Mouse (Mus musculus) Patski (cell line): ENCODE data around the gene Frmd8. TPM values are rescaled to one million over a fixed set of nuclear protein-coding genes. Genes with fewer than 3 reads are reported as not detected.
A peak's percentile ranks its signal among the peaks of the same experiment; 100 is the strongest.

ENCODE experiments used
- ATAC-seq: fragments of 100-300 bp; one replicate; pipeline ENCODE4 v1.8.0; 2021
- CTCF ChIA-PET: fragments of 350-600 bp; sonication (Branson Sonifier 250); formaldehyde crosslinking; loops from one replicate; lab custom pipeline; 2022; ENCODE audit warnings: inconsistent platforms; lab: Charles Lee
- POLR2A ChIA-PET: fragments of 350-600 bp; sonication (Branson Sonifier 250); formaldehyde crosslinking; loops from one replicate; lab custom pipeline; 2022; ENCODE audit warnings: antibody characterized with exemption, inconsistent platforms; lab: Charles Lee
- DNase-seq: peaks from one replicate; pipeline ENCODE4 v3.0.0-alpha.2; 2011; ENCODE audit warnings: low read depth, low spot score
- H3K27me3 ChIP-seq: fragments of 371-371 bp; one replicate; pipeline ENCODE4 v1.5.1; 2021
- CTCF ChIP-seq: fragments of 100-300 bp; IDR thresholded peaks from one replicate; pipeline ENCODE4 v1.5.1; 2021
- in situ Hi-C: fragments of 300-500 bp; cut with MboI; formaldehyde crosslinking; loops from 3 replicates; pipeline ENCODE4 v1.11.1; 2018; ENCODE audit warnings: low pct_unique_long_range_greater_than_20kb, mixed read lengths
- polyA plus RNA-seq: library from polyadenylated mRNA; unstranded; gene quantifications from one replicate; pipeline ENCODE4 v1.2.3, GENCODE M21; 2021

The Frmd8 gene
- polyA plus RNA-seq, 1 experiment from 2014 or later: 30.4 TPM

DNA sequence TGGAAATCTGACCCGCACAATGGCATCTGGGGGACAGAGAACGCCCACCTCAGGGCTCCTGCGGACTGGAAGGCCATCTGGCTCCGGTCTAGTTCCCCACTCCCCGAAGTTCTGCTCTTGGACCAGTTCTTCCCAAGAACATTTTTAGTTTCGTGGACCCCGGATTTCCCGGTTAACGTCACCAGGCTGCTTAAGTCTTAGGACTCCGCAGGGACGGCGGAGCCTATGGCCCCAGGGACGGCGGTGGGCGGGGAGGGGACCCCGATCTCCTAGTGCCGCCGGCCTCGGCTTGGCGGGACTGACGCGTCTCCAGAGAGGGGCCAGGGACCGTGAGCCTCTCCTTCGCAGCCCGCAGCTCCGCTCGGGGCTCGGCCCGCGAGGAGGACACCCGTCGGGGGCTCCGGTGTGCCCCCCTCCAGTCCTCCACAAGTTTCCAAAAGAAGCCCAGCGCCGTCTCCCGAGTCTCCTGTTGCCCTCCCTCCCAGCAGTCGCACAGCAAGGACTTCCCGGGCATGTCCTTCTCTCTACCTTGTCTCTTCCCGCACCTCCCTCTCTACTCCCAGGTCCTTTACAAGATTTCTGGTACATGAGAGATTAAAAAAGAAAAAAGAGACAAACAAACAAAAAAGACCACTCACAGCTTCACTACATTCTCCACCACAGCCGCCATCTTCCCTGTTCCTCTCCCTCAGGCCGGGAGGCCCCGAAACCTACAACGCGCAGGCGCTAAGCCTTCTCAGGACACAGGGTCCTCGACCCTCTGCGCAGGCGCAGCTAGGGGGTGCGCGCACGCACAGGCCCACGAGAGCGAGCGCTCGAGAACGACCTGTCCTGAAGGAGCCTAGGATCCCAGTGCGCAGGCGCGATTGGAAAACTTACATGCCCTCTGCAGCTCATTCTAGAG lies 37.3 kb upstream of the Frmd8 start:
- POLR2A ChIA-PET: interaction anchor here (0.6 to 1.6 kb wide), 8 partner anchors 10 to 123 kb away, joined by 3 to 8 read pairs (median 4); partner anchors contain the start of gene Tigd3
- TF ChIP-seq CTCF: no peak
- DNase-seq: peak; percentile 96
- in situ Hi-C loops: no loop called here
- no peaks in the 10 kb centered on the region for H3K27me3 ChIP-seq
- ATAC-seq: peak; percentile 75
- CTCF ChIA-PET: interaction anchor here (0.9 to 2.8 kb wide), 5 partner anchors 12 to 125 kb away, joined by 4 to 10 read pairs (median 6); partner anchors contain the start of gene Cdc42ep2

DNA sequence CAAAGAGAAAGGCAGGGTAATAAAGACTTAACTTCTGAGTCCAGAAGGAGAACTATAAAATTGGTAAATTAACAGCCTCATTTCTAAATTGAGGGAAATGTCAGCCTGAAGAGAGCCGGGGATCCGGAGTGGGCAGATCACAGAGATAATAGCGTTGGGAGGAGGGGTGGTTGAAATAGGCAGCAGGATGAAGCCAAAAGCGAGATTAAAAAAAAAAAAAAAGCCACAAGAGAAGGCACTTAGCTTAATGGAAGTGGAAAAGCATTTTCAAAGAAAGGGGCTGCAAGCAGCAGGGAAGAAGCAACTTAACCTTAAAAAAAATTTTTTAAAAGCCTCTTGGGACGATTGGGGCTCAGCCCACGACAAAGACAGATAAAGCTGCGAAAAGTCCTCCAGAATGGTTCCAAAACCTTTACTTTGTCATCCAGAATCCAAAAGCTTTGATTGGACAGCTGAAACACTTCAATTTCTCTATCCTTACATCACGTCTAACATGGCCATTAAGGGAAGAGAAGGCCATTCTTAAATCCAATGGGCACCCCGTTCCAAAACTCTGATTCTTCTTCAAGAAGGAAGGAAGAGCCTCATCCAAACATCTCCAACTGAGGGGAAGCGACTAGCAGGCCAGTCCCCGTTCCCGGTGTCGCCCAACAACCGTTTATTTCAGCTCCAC lies 36.5 kb upstream of the Frmd8 start:
- POLR2A ChIA-PET: interaction anchor here (0.8 to 1.6 kb wide), 6 partner anchors 11 to 122 kb away, joined by 3 to 8 read pairs (median 4); partner anchors contain the start of gene Tigd3
- no peak for TF ChIP-seq CTCF
- in situ Hi-C loops: no loop called here
- DNase-seq (no peak), ATAC-seq (no peak)
- no peaks in the 10 kb centered on the region for H3K27me3 ChIP-seq
- CTCF ChIA-PET: interaction anchor here (1.5 to 2.8 kb wide), 3 partner anchors 16 to 124 kb away, joined by 6 to 10 read pairs (median 6); no protein-coding TSS in a partner anchor

DNA sequence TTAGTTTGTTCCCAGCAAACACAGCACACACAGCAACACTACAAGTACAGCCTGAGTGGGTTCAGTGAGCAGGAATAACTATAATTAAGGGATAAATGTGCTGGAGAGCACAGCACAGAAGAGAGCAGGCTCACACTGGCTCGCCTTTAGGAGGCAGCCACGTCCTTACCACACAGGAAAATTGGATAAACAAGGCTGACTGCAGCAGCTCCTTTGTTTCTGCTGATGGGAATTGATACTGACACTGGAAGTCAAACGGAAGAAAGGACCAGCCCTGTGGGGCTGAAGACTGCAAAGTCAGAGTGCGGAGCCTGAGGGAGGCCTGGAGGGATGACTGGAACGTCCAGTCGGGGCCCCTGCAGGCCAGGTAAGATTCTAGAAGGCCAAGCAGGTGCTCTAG lies 35.1 kb upstream of the Frmd8 start:
- no peak for TF ChIP-seq CTCF
- no peaks in the 10 kb centered on the region for H3K27me3 ChIP-seq
- in situ Hi-C loops: no loop called here
- ATAC-seq (no peak), DNase-seq (no peak)
- CTCF ChIA-PET: interaction anchor here (1.3 to 2.8 kb wide), 4 partner anchors 10 to 123 kb away, joined by 3 to 10 read pairs (median 6); no protein-coding TSS in a partner anchor
- POLR2A ChIA-PET: interaction anchor here (0.8 to 1.2 kb wide), 3 partner anchors 9 to 14 kb away, joined by 3 to 5 read pairs (median 4); no protein-coding TSS in a partner anchor

DNA sequence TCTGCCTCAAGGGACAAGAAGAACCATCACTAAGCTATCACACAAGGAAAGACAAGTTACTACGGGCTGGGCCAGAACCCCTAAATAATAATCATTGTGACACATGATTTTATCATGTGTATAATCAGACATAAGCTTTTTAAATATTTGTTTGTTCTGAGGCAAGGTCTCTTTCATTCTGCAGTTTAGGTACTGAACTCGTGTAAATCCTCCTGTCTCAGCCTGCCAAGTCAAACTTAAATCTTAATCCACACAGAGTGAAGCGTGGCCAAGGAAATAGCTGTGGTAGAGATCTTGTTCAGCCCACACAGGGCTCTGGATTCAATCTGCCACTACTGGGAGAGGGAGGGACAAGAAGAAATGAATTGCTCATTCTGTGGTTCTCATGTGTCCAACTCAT lies 32.2 kb upstream of the Frmd8 start:
- no peak for ATAC-seq
- no peak for DNase-seq
- H3K27me3 ChIP-seq: no peaks in the 10 kb centered on the region
- TF ChIP-seq CTCF: no peak
- in situ Hi-C loops: no loop called here
- CTCF ChIA-PET: no interaction called here
- POLR2A ChIA-PET: interaction anchor here (0.6 kb wide), 1 partner anchor 17 kb away, joined by 3 read pairs; no protein-coding TSS in a partner anchor

DNA sequence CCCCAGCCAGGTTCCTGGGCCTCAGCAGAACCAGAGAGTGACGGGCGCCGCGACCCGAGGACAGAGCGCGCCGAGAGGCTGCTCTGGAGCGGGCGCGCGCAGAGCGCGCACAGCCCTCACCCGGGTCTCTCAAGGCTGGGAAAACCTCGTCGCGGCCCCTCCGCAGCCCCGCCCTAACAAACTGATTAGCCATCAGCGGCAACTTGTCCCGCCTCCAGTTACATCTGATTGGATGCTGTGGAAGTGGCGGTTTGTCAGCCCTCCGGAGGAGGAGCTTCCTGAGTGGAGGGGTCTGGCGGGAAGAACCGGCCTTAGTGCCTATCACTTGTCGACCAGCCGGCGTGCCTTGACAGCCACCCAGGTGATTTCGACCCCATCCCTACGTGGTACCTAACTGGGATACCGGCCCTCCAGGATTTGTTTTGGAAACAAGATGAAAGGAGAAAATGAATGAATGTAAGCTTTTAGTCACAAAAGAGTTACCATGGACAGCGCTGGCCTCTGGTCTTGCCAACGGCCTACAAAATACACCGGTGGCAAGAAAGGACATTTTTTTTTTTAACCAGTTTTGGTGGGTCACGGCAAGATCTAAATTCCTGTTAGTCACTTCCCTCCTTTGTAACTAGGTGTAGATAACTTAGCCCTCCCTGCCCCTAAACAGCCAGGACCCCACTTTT lies 19.1 kb upstream of the Frmd8 start, which contains the start of gene Tigd3:
Gene Tigd3 (minus strand): TSS at position 148 of the 677 bp plus-strand sequence.
- no peaks in the 10 kb centered on the region for H3K27me3 ChIP-seq
- DNase-seq: peak; percentile 55
- no peak for TF ChIP-seq CTCF
- in situ Hi-C loops: no loop called here
- ChIA-PET POLR2A (interaction anchor here (0.8 to 1.2 kb wide), 2 partner anchors 14 to 18 kb away, joined by 3 to 5 read pairs; partner anchors contain the start of gene Dpf2), CTCF (interaction anchor here (0.8 to 1.9 kb wide), 2 partner anchors 11 to 107 kb away, joined by 4 to 6 read pairs; no protein-coding TSS in a partner anchor)
- peak; percentile 74 for ATAC-seq

DNA sequence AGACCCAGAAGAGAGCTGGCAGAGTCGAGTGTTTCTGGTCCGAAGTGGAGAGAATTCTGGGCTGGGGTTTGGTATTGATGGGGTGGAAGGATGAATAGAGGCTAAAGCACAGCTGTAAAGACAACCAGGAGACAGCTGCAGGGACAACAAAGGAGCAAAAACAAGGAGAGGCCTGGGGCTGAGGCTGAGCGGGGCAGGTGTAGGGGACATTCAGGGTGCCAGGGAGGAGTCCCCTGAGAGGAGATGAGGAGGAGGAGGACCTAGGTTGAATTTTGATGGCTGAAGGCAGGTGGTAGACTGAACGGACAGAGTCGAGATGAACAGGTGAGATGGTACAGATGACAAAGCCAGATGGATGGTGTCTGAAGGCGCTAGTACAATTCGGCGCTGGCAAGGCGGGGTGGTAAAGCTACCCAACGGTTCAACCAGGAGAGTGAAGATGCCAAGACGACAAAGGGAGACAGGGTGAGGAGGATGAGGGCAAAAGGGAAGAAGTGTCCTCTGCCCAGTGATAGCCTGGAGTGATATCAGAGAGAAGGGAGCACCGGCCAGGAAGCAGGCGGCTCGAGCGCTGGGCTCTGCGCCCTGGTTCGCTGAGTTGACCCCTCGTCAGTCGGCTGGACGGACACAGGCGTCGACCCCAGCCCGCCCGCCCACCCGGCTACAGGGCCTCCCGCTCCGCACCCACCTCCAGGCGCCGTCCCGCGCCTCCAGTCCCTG lies 18.4 kb upstream of the Frmd8 start:
- H3K27me3 ChIP-seq: no peaks in the 10 kb centered on the region
- ATAC-seq: no peak
- in situ Hi-C loops: no loop called here
- CTCF ChIA-PET: interaction anchor here (0.7 to 0.8 kb wide), 2 partner anchors 106 kb away, joined by 3 to 4 read pairs; no protein-coding TSS in a partner anchor
- DNase-seq: no peak
- POLR2A ChIA-PET: interaction anchor here (0.8 to 1.3 kb wide), 3 partner anchors 9 to 19 kb away, joined by 3 to 5 read pairs (median 4); partner anchors contain the start of gene Dpf2
- no peak for TF ChIP-seq CTCF

DNA sequence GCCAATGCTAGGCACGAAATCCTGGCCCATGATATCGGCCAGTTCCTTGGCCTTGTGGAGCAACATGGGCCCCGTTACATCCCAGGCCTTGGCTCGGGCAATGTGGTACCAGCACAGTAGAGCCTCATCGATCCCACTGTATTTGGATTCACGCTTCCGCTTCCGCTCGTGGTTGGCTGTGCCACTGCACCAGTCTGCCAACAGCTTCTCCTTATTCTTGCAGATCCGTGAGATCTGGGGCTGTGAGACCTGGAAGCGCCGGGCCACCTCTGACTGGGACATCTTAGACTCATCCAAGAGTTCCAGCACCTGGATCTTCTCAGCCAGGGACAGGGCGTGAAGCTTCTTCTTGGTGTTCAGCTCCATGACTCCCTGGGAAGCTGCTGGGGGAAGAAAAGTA lies 17.7 kb upstream of the Frmd8 start:
- in situ Hi-C loops: no loop called here

DNA sequence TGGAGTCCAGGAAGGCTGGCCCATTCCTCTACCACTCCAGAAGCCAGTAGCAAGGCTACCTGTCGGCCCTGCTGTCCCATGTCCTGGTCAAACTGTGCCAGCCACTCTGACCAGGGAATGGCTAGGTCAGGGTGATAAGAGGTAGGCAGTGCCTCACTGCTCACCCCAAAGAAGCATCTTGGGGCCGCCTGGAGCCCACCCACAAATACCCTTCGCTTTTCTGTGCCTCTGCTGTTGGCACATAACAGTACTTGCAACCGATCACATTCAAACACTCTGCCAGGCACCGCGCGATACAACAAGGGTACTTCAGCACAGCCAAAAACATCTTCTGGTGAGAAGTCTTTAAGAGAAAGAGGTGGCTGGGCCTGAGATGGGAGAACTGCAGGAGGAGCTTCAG lies 17.2 kb upstream of the Frmd8 start:
- no peak for TF ChIP-seq CTCF
- POLR2A ChIA-PET: interaction anchor here (1.3 kb wide), 1 partner anchor 11 kb away, joined by 4 read pairs; no protein-coding TSS in a partner anchor
- no peak for DNase-seq
- no peaks in the 10 kb centered on the region for H3K27me3 ChIP-seq
- in situ Hi-C loops: no loop called here
- no peak for ATAC-seq
- CTCF ChIA-PET: interaction anchor here (1.6 kb wide), 1 partner anchor 105 kb away, joined by 7 read pairs; no protein-coding TSS in a partner anchor

More for the DNA sequence above, 17.7 kb upstream of the Frmd8 start:
- POLR2A ChIA-PET: interaction anchor here (1.3 kb wide), 1 partner anchor 10 kb away, joined by 4 read pairs; no protein-coding TSS in a partner anchor
- no peaks in the 10 kb centered on the region for H3K27me3 ChIP-seq
- DNase-seq: no peak
- TF ChIP-seq CTCF: no peak
- ATAC-seq: no peak
- CTCF ChIA-PET: interaction anchor here (1.6 kb wide), 1 partner anchor 106 kb away, joined by 7 read pairs; no protein-coding TSS in a partner anchor
